Mouse (Mus musculus) natural killer cell, adult 2 months (primary cell): ENCODE results near the gene Tcirg1.
A peak's percentile ranks its signal among the peaks of the same experiment; 100 is the strongest.

Experiments
- DNase-seq, 2 experiments: peaks; one replicate each; pipeline ENCODE4 v3.0.0; 2022; ENCODE audit warnings: low spot score in 2 of 2

The Tcirg1 gene

GRCm38 (mm10) chr19:3927989-3928388 is 21.1 kb upstream of the Tcirg1 start:
- DNase-seq: no peak

GRCm38 (mm10) chr19:3926685-3927084 is 19.8 kb upstream of the Tcirg1 start:
- no peak for DNase-seq

- no peak for DNase-seq
Measured at GRCm38 (mm10) chr19:3926279-3926678, 19.3 kb upstream of the Tcirg1 start.

- no peak for DNase-seq
Measured at GRCm38 (mm10) chr19:3925859-3926258, 18.9 kb upstream of the Tcirg1 start.

- DNase-seq: no peak
Measured at GRCm38 (mm10) chr19:3924868-3925267, 17.9 kb upstream of the Tcirg1 start.

GRCm38 (mm10) chr19:3924190-3924589 is 17.3 kb upstream of the Tcirg1 start:
- DNase-seq: no peak

- DNase-seq: peak in 1 of 2 experiments; percentile 64
Measured at GRCm38 (mm10) chr19:3923586-3923985, 16.7 kb upstream of the Tcirg1 start.

- DNase-seq: peak in 1 of 2 experiments; percentile 48
Measured at GRCm38 (mm10) chr19:3922661-3923371, 15.9 kb upstream of the Tcirg1 start.

- DNase-seq: no peak
Measured at GRCm38 (mm10) chr19:3919928-3920327, 13.0 kb upstream of the Tcirg1 start.

- DNase-seq: no peak
Measured at GRCm38 (mm10) chr19:3916727-3917126, 9.8 kb upstream of the Tcirg1 start.

- DNase-seq: no peak
Measured at GRCm38 (mm10) chr19:3914535-3914934, 7.6 kb upstream of the Tcirg1 start.

GRCm38 (mm10) chr19:3913692-3914091 is 6.8 kb upstream of the Tcirg1 start:
- no peak for DNase-seq

GRCm38 (mm10) chr19:3912337-3913204 is 5.6 kb upstream of the Tcirg1 start, which contains the start of gene Ndufs8:
TSS of gene Ndufs8 (minus strand) at chr19:3912774.
- peak; percentile 93 to 94 for DNase-seq

GRCm38 (mm10) chr19:3910206-3910605 is 3.3 kb upstream of the Tcirg1 start:
- no peak for DNase-seq

GRCm38 (mm10) chr19:3907876-3908660 is 1.1 kb upstream of the Tcirg1 start:
- DNase-seq: no peak

- DNase-seq: peak; percentile 29 to 39
Measured at GRCm38 (mm10) chr19:3906326-3906725, 607 bp downstream of the Tcirg1 start.

- peak; percentile 33 to 49 for DNase-seq
Measured at GRCm38 (mm10) chr19:3905261-3905969, 1.5 kb downstream of the Tcirg1 start.

- DNase-seq: no peak
Measured at GRCm38 (mm10) chr19:3904363-3904675, 2.6 kb downstream of the Tcirg1 start.

GRCm38 (mm10) chr19:3903648-3904362 is 3.1 kb downstream of the Tcirg1 start:
- no peak for DNase-seq

- no peak for DNase-seq
Measured at GRCm38 (mm10) chr19:3902966-3903365, 4.0 kb downstream of the Tcirg1 start.

- no peak for DNase-seq
Measured at GRCm38 (mm10) chr19:3899618-3900017, 7.3 kb downstream of the Tcirg1 start.
